Mouse (Mus musculus): ENCODE measurements around the gene Cpn1. TPM values are rescaled to one million over a fixed set of nuclear protein-coding genes. Genes with fewer than 3 reads are reported as not detected.
A peak's percentile ranks its signal among the peaks of the same experiment; 100 is the strongest.

The Cpn1 gene
- polyA plus RNA-seq, 1 experiment from 2014 or later = 0.14 TPM

GRCm38 (mm10) chr19:43974221-43974620 lies 12.1 kb downstream of the Cpn1 start:
- no peaks in the 10 kb centered on the region for H3K36me3 ChIP-seq (ENCODE audit: control insufficient read depth, insufficient read depth, low read length)
- ATAC-seq (ENCODE audit: low FRiP score) (no peak), DNase-seq (ENCODE audit: low spot score, missing footprints) (no peak)
- no peaks in the 10 kb centered on the region for H3K9me3 ChIP-seq (ENCODE audit: control insufficient read depth, low read length)
- H3K9ac ChIP-seq (ENCODE audit: low read length) = no peak overlapping the region
- no peaks in the 10 kb centered on the region for H3K4me1 ChIP-seq (ENCODE audit: control insufficient read depth, insufficient read depth, low read length)
- H3K4me2 ChIP-seq = no peak overlapping the region
- H3K4me3 ChIP-seq (ENCODE audit: low read depth, low read length) = no peak overlapping the region
- WGBS = 95% methylated on average over 6 of the region's 6 CpGs
- no peak overlapping the region for H3K27ac ChIP-seq (ENCODE audit: low read depth, low read length)
- no peaks in the 10 kb centered on the region for H3K27me3 ChIP-seq (ENCODE audit: control insufficient read depth, insufficient read depth, low read length)

GRCm38 (mm10) chr19:43973711-43974110 lies 12.6 kb downstream of the Cpn1 start:
- WGBS = 93% methylated on average over 9 of the region's 9 CpGs
- H3K4me3 ChIP-seq (ENCODE audit: low read depth, low read length) = no peak overlapping the region

GRCm38 (mm10) chr19:43972129-43972528 lies 14.2 kb downstream of the Cpn1 start:
- DNase-seq (ENCODE audit: low spot score, missing footprints) (no peak), ATAC-seq (ENCODE audit: low FRiP score) (no peak)
- no peak overlapping the region for H3K4me3 ChIP-seq (ENCODE audit: low read depth, low read length)
- no peaks in the 10 kb centered on the region for H3K27me3 ChIP-seq (ENCODE audit: control insufficient read depth, insufficient read depth, low read length)
- H3K9me3 ChIP-seq (ENCODE audit: control insufficient read depth, low read length) = no peaks in the 10 kb centered on the region
- no peaks in the 10 kb centered on the region for H3K36me3 ChIP-seq (ENCODE audit: control insufficient read depth, insufficient read depth, low read length)
- no peak overlapping the region for H3K27ac ChIP-seq (ENCODE audit: low read depth, low read length)
- no peaks in the 10 kb centered on the region for H3K4me1 ChIP-seq (ENCODE audit: control insufficient read depth, insufficient read depth, low read length)
- no peak overlapping the region for H3K4me2 ChIP-seq
- WGBS = 90% methylated on average over 8 of the region's 8 CpGs
- H3K9ac ChIP-seq (ENCODE audit: low read length) = no peak overlapping the region

More at GRCm38 (mm10) chr19:43973711-43974110, 12.6 kb downstream of the Cpn1 start:
- no peak overlapping the region for H3K4me2 ChIP-seq
- H3K9ac ChIP-seq (ENCODE audit: low read length) = no peak overlapping the region
- no peaks in the 10 kb centered on the region for H3K9me3 ChIP-seq (ENCODE audit: control insufficient read depth, low read length)
- H3K36me3 ChIP-seq (ENCODE audit: control insufficient read depth, insufficient read depth, low read length) = no peaks in the 10 kb centered on the region
- H3K27me3 ChIP-seq (ENCODE audit: control insufficient read depth, insufficient read depth, low read length) = no peaks in the 10 kb centered on the region
- no peak for ATAC-seq (ENCODE audit: low FRiP score)
- H3K27ac ChIP-seq (ENCODE audit: low read depth, low read length) = no peak overlapping the region
- no peaks in the 10 kb centered on the region for H3K4me1 ChIP-seq (ENCODE audit: control insufficient read depth, insufficient read depth, low read length)
- no peak for DNase-seq (ENCODE audit: low spot score, missing footprints)

- no peaks in the 10 kb centered on the region for H3K27me3 ChIP-seq (ENCODE audit: control insufficient read depth, insufficient read depth, low read length)
- no peak overlapping the region for H3K9ac ChIP-seq (ENCODE audit: low read length)
- no peaks in the 10 kb centered on the region for H3K4me1 ChIP-seq (ENCODE audit: control insufficient read depth, insufficient read depth, low read length)
- H3K4me2 ChIP-seq = no peak overlapping the region
- no peaks in the 10 kb centered on the region for H3K9me3 ChIP-seq (ENCODE audit: control insufficient read depth, low read length)
- no peak overlapping the region for H3K4me3 ChIP-seq (ENCODE audit: low read depth, low read length)
- no peak for ATAC-seq (ENCODE audit: low FRiP score)
- WGBS = 53% methylated on average over 8 of the region's 11 CpGs
- H3K27ac ChIP-seq (ENCODE audit: low read depth, low read length) = no peak overlapping the region
- no peaks in the 10 kb centered on the region for H3K36me3 ChIP-seq (ENCODE audit: control insufficient read depth, insufficient read depth, low read length)
- peak; percentile 54 for DNase-seq (ENCODE audit: low spot score, missing footprints)
These were observed 17.8 kb downstream of the Cpn1 start for GRCm38 (mm10) chr19:43968436-43969026.

- Histone ChIP-seq H3K27me3 (ENCODE audit: control insufficient read depth, insufficient read depth, low read length) (no peaks in the 10 kb centered on the region), H3K9ac (ENCODE audit: low read length) (no peak overlapping the region), H3K9me3 (ENCODE audit: control insufficient read depth, low read length) (no peaks in the 10 kb centered on the region), H3K4me1 (ENCODE audit: control insufficient read depth, insufficient read depth, low read length) (no peaks in the 10 kb centered on the region), H3K36me3 (ENCODE audit: control insufficient read depth, insufficient read depth, low read length) (no peaks in the 10 kb centered on the region), H3K27ac (ENCODE audit: low read depth, low read length) (no peak overlapping the region), H3K4me3 (ENCODE audit: low read depth, low read length) (no peak overlapping the region), H3K4me2 (no peak overlapping the region)
- DNase-seq (ENCODE audit: low spot score, missing footprints) = peak; percentile 51
- 78% methylated on average over 2 of the region's 2 CpGs for WGBS
- ATAC-seq (ENCODE audit: low FRiP score) = no peak
These were observed 19.9 kb downstream of the Cpn1 start for GRCm38 (mm10) chr19:43966481-43966880.

- no peak for ATAC-seq (ENCODE audit: low FRiP score)
- 89% methylated on average over 11 of the region's 11 CpGs for whole genome bisulfite sequencing
- no peaks in the 10 kb centered on the region for H3K9me3 ChIP-seq (ENCODE audit: control insufficient read depth, low read length)
These were observed 20.8 kb downstream of the Cpn1 start for GRCm38 (mm10) chr19:43965496-43966085.

GRCm38 (mm10) chr19:43962795-43963194 lies 23.6 kb downstream of the Cpn1 start:
- Histone ChIP-seq H3K9ac (ENCODE audit: low read length) (no peak overlapping the region), H3K9me3 (ENCODE audit: control insufficient read depth, low read length) (no peaks in the 10 kb centered on the region), H3K4me1 (ENCODE audit: control insufficient read depth, insufficient read depth, low read length) (no peaks in the 10 kb centered on the region), H3K27ac (ENCODE audit: low read depth, low read length) (no peak overlapping the region), H3K27me3 (ENCODE audit: control insufficient read depth, insufficient read depth, low read length) (no peaks in the 10 kb centered on the region), H3K4me3 (ENCODE audit: low read depth, low read length) (no peak overlapping the region), H3K4me2 (no peak overlapping the region), H3K36me3 (ENCODE audit: control insufficient read depth, insufficient read depth, low read length) (no peaks in the 10 kb centered on the region)
- WGBS = 76% methylated on average over 9 of the region's 9 CpGs
- DNase-seq (ENCODE audit: low spot score, missing footprints) = no peak
- no peak for ATAC-seq (ENCODE audit: low FRiP score)

More at GRCm38 (mm10) chr19:43965496-43966085, 20.8 kb downstream of the Cpn1 start:
- Histone ChIP-seq H3K27ac (ENCODE audit: low read depth, low read length) (no peak overlapping the region), H3K36me3 (ENCODE audit: control insufficient read depth, insufficient read depth, low read length) (no peaks in the 10 kb centered on the region), H3K9ac (ENCODE audit: low read length) (no peak overlapping the region), H3K27me3 (ENCODE audit: control insufficient read depth, insufficient read depth, low read length) (no peaks in the 10 kb centered on the region), H3K4me1 (ENCODE audit: control insufficient read depth, insufficient read depth, low read length) (no peaks in the 10 kb centered on the region), H3K4me2 (no peak overlapping the region), H3K4me3 (ENCODE audit: low read depth, low read length) (no peak overlapping the region)
- DNase-seq (ENCODE audit: low spot score, missing footprints) = no peak

GRCm38 (mm10) chr19:43961185-43961584 lies 25.2 kb downstream of the Cpn1 start:
- H3K4me2 ChIP-seq = no peak overlapping the region
- no peaks in the 10 kb centered on the region for H3K4me1 ChIP-seq (ENCODE audit: control insufficient read depth, insufficient read depth, low read length)
- H3K4me3 ChIP-seq (ENCODE audit: low read depth, low read length) = no peak overlapping the region
- no peaks in the 10 kb centered on the region for H3K9me3 ChIP-seq (ENCODE audit: control insufficient read depth, low read length)
- DNase-seq (ENCODE audit: low spot score, missing footprints) = no peak
- WGBS = 89% methylated on average over 2 of the region's 2 CpGs
- ATAC-seq (ENCODE audit: low FRiP score) = no peak
- H3K27me3 ChIP-seq (ENCODE audit: control insufficient read depth, insufficient read depth, low read length) = no peaks in the 10 kb centered on the region
- no peak overlapping the region for H3K27ac ChIP-seq (ENCODE audit: low read depth, low read length)
- H3K9ac ChIP-seq (ENCODE audit: low read length) = no peak overlapping the region
- H3K36me3 ChIP-seq (ENCODE audit: control insufficient read depth, insufficient read depth, low read length) = no peaks in the 10 kb centered on the region

GRCm38 (mm10) chr19:43960014-43960413 lies 26.3 kb downstream of the Cpn1 start:
- DNase-seq (ENCODE audit: low spot score, missing footprints) = no peak
- Histone ChIP-seq H3K27ac (ENCODE audit: low read depth, low read length) (no peak overlapping the region), H3K36me3 (ENCODE audit: control insufficient read depth, insufficient read depth, low read length) (no peaks in the 10 kb centered on the region), H3K4me3 (ENCODE audit: low read depth, low read length) (no peak overlapping the region), H3K9me3 (ENCODE audit: control insufficient read depth, low read length) (no peaks in the 10 kb centered on the region), H3K4me1 (ENCODE audit: control insufficient read depth, insufficient read depth, low read length) (no peaks in the 10 kb centered on the region), H3K9ac (ENCODE audit: low read length) (no peak overlapping the region), H3K4me2 (no peak overlapping the region), H3K27me3 (ENCODE audit: control insufficient read depth, insufficient read depth, low read length) (no peaks in the 10 kb centered on the region)
- 91% methylated on average over 11 of the region's 11 CpGs for WGBS
- ATAC-seq (ENCODE audit: low FRiP score) = no peak
